Comparison of ENCODE assay signal across 21 mouse cellular contexts in genomic region chr14:60745201-60745600, GRCm38 (mm10). TPM values are rescaled to one million over a fixed set of nuclear protein-coding genes. Genes with fewer than 3 reads are reported as not detected.
A peak's percentile ranks its signal among the peaks of the same experiment; 100 is the strongest.
DNase-seq lines count a peak whose midpoint lies in the region; ATAC-seq lines count a peak whose summit lies in the region.
"Had no signal": no experiment of that assay in that cellular context is flagged by ENCODE, and none has a peak within 500 bp of the region (broad histone marks: within the 10 kb centered on the region; RNA-seq: fewer than 3 reads in every experiment).

No protein-coding gene starts in this region.

- WGBS in limb, embryonic 12.5 days = 82% methylated on average over 6 of the region's 6 CpGs
- WGBS in stomach, embryonic 15.5 days = 62% methylated on average over 6 of the region's 6 CpGs

- DNase-seq in lung, adult 18-20 months = peak; percentile 65 to 70
- no peak for DNase-seq in lung, postnatal 14 days
- no peak for DNase-seq in ovary, adult 18-20 months (ENCODE audit: low spot score)
- no peak for DNase-seq in urinary bladder, postnatal 4 days (ENCODE audit: low spot score in 2 of 2)
- DNase-seq: adrenal gland, adult 8-10 months; cerebellum, adult 9-11 months; heart, adult 11 months; kidney, adult 18-20 months; layer of hippocampus, postnatal 36 days; liver; right cerebral cortex, postnatal 25 days; thymus, postnatal 25 days had no signal

- H3K9ac ChIP-seq in limb, embryonic 12.5 days (replicated peaks) = no peak overlapping the region
- H3K9ac ChIP-seq in stomach, embryonic 15.5 days = no peak overlapping the region
- H3K9ac ChIP-seq: embryonic facial prominence, embryonic 13.5 days; hindbrain, embryonic 15.5 days; midbrain, embryonic 15.5 days had no signal

- H3K36me3 ChIP-seq in limb, embryonic 12.5 days = peaks cover 14% of the 10 kb centered on the region
- H3K36me3 ChIP-seq in stomach, embryonic 15.5 days = no peaks in the 10 kb centered on the region
- H3K36me3 ChIP-seq: midbrain, embryonic 15.5 days had no signal

- H3K27me3 ChIP-seq in limb, embryonic 12.5 days = no peaks in the 10 kb centered on the region
- no peaks in the 10 kb centered on the region for H3K27me3 ChIP-seq in stomach, embryonic 15.5 days (replicated peaks)
- H3K27me3 ChIP-seq: embryonic facial prominence, embryonic 13.5 days; hindbrain, embryonic 15.5 days; midbrain, embryonic 15.5 days had no signal

- peaks cover 27% of the 10 kb centered on the region for H3K4me1 ChIP-seq in limb, embryonic 12.5 days (replicated peaks)
- 0 out of 2 replicates have a peak, but pooled peaks cover 7% of the 10 kb centered on the region for H3K4me1 ChIP-seq in stomach, embryonic 15.5 days

- 0 out of 2 replicates have a peak overlapping the region, but pooled peaks have one; percentile 4 for H3K27ac ChIP-seq in limb, embryonic 12.5 days
- H3K27ac ChIP-seq in stomach, embryonic 15.5 days = no peak overlapping the region
- H3K27ac ChIP-seq: embryonic facial prominence, embryonic 13.5 days; hindbrain, embryonic 15.5 days; kidney, postnatal 0 days; midbrain, embryonic 15.5 days had no signal

- H3K4me3 ChIP-seq in limb, embryonic 12.5 days (replicated peaks) = no peak overlapping the region
- H3K4me3 ChIP-seq in stomach, embryonic 15.5 days (replicated peaks) = no peak overlapping the region
- H3K4me3 ChIP-seq: embryonic facial prominence, embryonic 13.5 days; hindbrain, embryonic 15.5 days; midbrain, embryonic 15.5 days had no signal

- H3K4me2 ChIP-seq in limb, embryonic 12.5 days = no peak overlapping the region
- H3K4me2 ChIP-seq in stomach, embryonic 15.5 days = no peak overlapping the region
- H3K4me2 ChIP-seq: embryonic facial prominence, embryonic 13.5 days; hindbrain, embryonic 15.5 days; midbrain, embryonic 15.5 days had no signal

- peak; percentile 33 for ATAC-seq in granulocyte monocyte progenitor cell, adult 5-6 weeks (replicated peaks; ENCODE audit: poor library complexity, severe bottlenecking)
- no peak for ATAC-seq in limb, embryonic 12.5 days (ENCODE audit: insufficient number of reproducible peaks, insufficient read depth, low FRiP score, low TSS enrichment, low read depth)
- peak; percentile 21; the same call in 1 of the 2 replicates for ATAC-seq in stomach, embryonic 15.5 days (ENCODE audit: insufficient read depth, low FRiP score, low read depth)
- no peak for ATAC-seq in activated CD4-positive, CD25-positive, alpha-beta regulatory T cell, adult 4 months
- ATAC-seq: midbrain, embryonic 15.5 days had no signal

- no peaks in the 10 kb centered on the region for H3K9me3 ChIP-seq in limb, embryonic 12.5 days
- H3K9me3 ChIP-seq in stomach, embryonic 15.5 days = no peaks in the 10 kb centered on the region
- H3K9me3 ChIP-seq: embryonic facial prominence, embryonic 13.5 days; hindbrain, embryonic 15.5 days; midbrain, embryonic 15.5 days had no signal

RNA-seq across cellular contexts. Expression of gene C1qtnf9, which starts 22.7 kb away (rescaled TPM):
- not detected in 2 replicates for total RNA-seq in granulocyte monocyte progenitor cell, adult 5-6 weeks (2014; fragmentation: Nextera tagmentation)
- not detected in 2 replicates for total RNA-seq in granulocyte monocyte progenitor cell, adult 5-6 weeks (2017)
- polyA plus RNA-seq in limb, embryonic 12.5 days (2016; fragmentation: Nextera tagmentation; extraction: Ambion mirVana) = 0.45 and 0.50 TPM in 2 replicates
- polyA plus RNA-seq in stomach, embryonic 15.5 days (2015; fragmentation: Nextera tagmentation; extraction: Ambion mirVana) = 2.7 and 2.8 TPM in 2 replicates
- polyA plus RNA-seq in activated CD4-positive, CD25-positive, alpha-beta regulatory T cell, adult 4 months (2017; shearing (Covaris generic)) = not detected
- total RNA-seq: megakaryocyte-erythroid progenitor cell, adult 5-6 weeks had no signal

RNA-seq across cellular contexts. Expression of gene Mipep, which starts 39.2 kb away (rescaled TPM):
- total RNA-seq in granulocyte monocyte progenitor cell, adult 5-6 weeks (2014; fragmentation: Nextera tagmentation) = 19.7 and 25.8 TPM in 2 replicates
- 24.0 and 25.5 TPM in 2 replicates for total RNA-seq in granulocyte monocyte progenitor cell, adult 5-6 weeks (2017)
- 23.7 and 24.3 TPM in 2 replicates for polyA plus RNA-seq in limb, embryonic 12.5 days (2016; fragmentation: Nextera tagmentation; extraction: Ambion mirVana)
- 18.2 and 20.1 TPM in 2 replicates for polyA plus RNA-seq in stomach, embryonic 15.5 days (2015; fragmentation: Nextera tagmentation; extraction: Ambion mirVana)
- 1 to 10 TPM; 1.2 to 1.5 TPM for polyA plus RNA-seq in activated CD4-positive, CD25-positive, alpha-beta regulatory T cell, adult 4 months (2017; shearing (Covaris generic))

Comparison
In these comparisons a context has a peak if more than half of its experiments do, and no peak if none do; other contexts are left out.
1. DNase-seq: peak in lung, adult 18-20 months (2 of 2); none in lung, postnatal 14 days (single experiment), ovary, adult 18-20 months (single experiment) and urinary bladder, postnatal 4 days (0 of 2).
2. ATAC-seq: peak in granulocyte monocyte progenitor cell, adult 5-6 weeks (single experiment) and stomach, embryonic 15.5 days (single experiment); none in limb, embryonic 12.5 days (single experiment) and activated CD4-positive, CD25-positive, alpha-beta regulatory T cell, adult 4 months (single experiment).